Mouse (Mus musculus) liver, embryonic 16.5 days (tissue): ENCODE measurements at regions not wholly inside any gene's neighbourhood (a gene's known extent, or its start where the extent isn't known, plus 50 kb on each side); places are given as distances from the start of the nearest gene placed in this dataset.
"Not testable (repeated sequence)": the region's sequence is repeated elsewhere in the genome, so short reads cannot be mapped to it uniquely, and the experiment has no call there.

Experiments used
- ATAC-seq: fragments of 200-750 bp; cut with Nextera tagmentation; 2 replicates; pipeline ENCODE4 v1.8.0; 2017; ENCODE audit warnings: low read depth, mild to moderate bottlenecking, moderate number of reproducible peaks, moderate library complexity
- H3K27ac ChIP-seq: fragments of 300-500 bp; sonication (generic); 2 replicates; pipeline ENCODE4 v1.5.1; 2014; ENCODE audit warnings: mild to moderate bottlenecking, low read length
- H3K27me3 ChIP-seq: fragments of 300-500 bp; sonication (generic); 2 replicates; pipeline ENCODE4 v1.6.1; 2014; ENCODE audit warnings: low read depth, low read length, mixed read lengths; ENCODE audit not compliant: control insufficient read depth, insufficient read depth
- H3K36me3 ChIP-seq: fragments of 300-500 bp; sonication (generic); 2 replicates; pipeline ENCODE4 v1.6.1; 2014; ENCODE audit warnings: mild to moderate bottlenecking; ENCODE audit not compliant: control insufficient read depth, insufficient read depth
- H3K4me1 ChIP-seq: fragments of 300-500 bp; sonication (generic); 2 replicates; pipeline ENCODE4 v1.6.1; 2014; ENCODE audit warnings: low read depth, low read length, mixed read lengths; ENCODE audit not compliant: control insufficient read depth
- H3K4me2 ChIP-seq: fragments of 300-500 bp; sonication (generic); 2 replicates; pipeline ENCODE4 v1.6.1; 2014; ENCODE audit warnings: low read depth, low read length, mixed read lengths
- H3K4me3 ChIP-seq: fragments of 300-500 bp; sonication (generic); 2 replicates; pipeline ENCODE4 v1.5.1; 2014; ENCODE audit warnings: low read depth, mild to moderate bottlenecking, low read length
- H3K9ac ChIP-seq: fragments of 300-500 bp; sonication (generic); 2 replicates; pipeline ENCODE4 v1.6.1; 2014; ENCODE audit warnings: low read depth, low read length
- H3K9me3 ChIP-seq: fragments of 300-500 bp; sonication (generic); replicated peaks from 2 replicates; pipeline ENCODE4 v1.6.1; 2016; ENCODE audit warnings: low read length; ENCODE audit not compliant: control insufficient read depth
- WGBS: fragments of 180-500 bp; shearing (Covaris S2); extraction: QIAGEN DNeasy Blood & Tissue Kit; methylation state at CpG from one replicate; pipeline ENCODE4 v1.1.7; 2014; ENCODE audit not compliant: insufficient replicate concordance; 5-methylcytosine and 5-hydroxymethylcytosine counted together

DNA sequence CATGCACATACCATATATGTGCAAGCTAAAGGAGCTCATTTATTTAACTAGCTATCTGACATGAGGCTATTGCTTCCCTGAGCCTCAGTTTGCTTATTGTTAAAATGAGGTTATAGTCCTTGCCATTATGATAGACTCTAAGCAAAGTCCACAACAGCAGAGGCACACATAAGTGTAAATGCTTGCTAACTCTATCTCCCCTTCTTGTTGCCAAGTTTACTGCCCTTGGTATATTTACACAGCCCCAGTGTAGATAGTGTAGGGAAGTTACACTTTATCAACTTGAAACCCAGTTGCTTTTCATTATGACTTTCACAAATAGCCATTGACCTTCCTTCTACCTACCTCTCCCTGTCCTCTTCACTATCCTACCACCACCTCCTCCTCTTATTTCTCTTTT lies 782.6 kb upstream of the Agtr1b start:
- H3K27me3 ChIP-seq = no peaks in the 10 kb centered on the region
- no peaks in the 10 kb centered on the region for H3K4me1 ChIP-seq
- H3K36me3 ChIP-seq = no peaks in the 10 kb centered on the region
- no peak for ATAC-seq
- H3K27ac ChIP-seq = no peak overlapping the region
- no peak overlapping the region for H3K4me3 ChIP-seq
- no peak overlapping the region for H3K9ac ChIP-seq
- H3K4me2 ChIP-seq = no peak overlapping the region
- H3K9me3 ChIP-seq = no peaks in the 10 kb centered on the region

GRCm38 (mm10) chr3:21128821-21129504 lies 762.0 kb upstream of the Agtr1b start:
- no peak overlapping the region for H3K27ac ChIP-seq
- no peak overlapping the region for H3K4me3 ChIP-seq
- no peaks in the 10 kb centered on the region for H3K36me3 ChIP-seq
- H3K9ac ChIP-seq = no peak overlapping the region
- WGBS = 54% methylated on average over 1 of the region's 1 CpGs
- no peaks in the 10 kb centered on the region for H3K4me1 ChIP-seq
- ATAC-seq = no peak
- H3K27me3 ChIP-seq = no peaks in the 10 kb centered on the region
- no peak overlapping the region for H3K4me2 ChIP-seq
- no peaks in the 10 kb centered on the region for H3K9me3 ChIP-seq

DNA sequence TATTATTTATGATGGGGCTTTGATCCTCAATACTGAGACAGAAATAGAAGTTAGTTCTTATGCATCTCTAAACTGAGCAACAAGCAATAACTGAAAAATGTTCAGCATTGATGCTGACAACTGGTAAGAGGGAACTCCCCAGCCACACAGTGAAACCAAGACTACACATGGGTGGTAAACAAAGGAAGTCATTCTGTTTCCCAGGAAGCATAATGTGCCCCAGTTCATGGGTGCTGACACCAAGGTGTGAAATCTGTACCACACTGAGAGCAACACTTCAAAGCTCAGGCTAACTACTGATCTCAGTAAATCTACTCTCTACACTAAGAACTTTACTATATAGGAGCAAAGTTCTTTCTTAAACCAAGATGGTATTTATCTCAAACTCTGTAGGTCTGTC lies 759.2 kb upstream of the Agtr1b start:
- ATAC-seq = no peak
- Histone ChIP-seq H3K9ac (no peak overlapping the region), H3K4me2 (no peak overlapping the region), H3K4me3 (no peak overlapping the region), H3K27ac (no peak overlapping the region), H3K4me1 (no peaks in the 10 kb centered on the region), H3K36me3 (no peaks in the 10 kb centered on the region), H3K9me3 (no peaks in the 10 kb centered on the region), H3K27me3 (no peaks in the 10 kb centered on the region)

- Histone ChIP-seq H3K4me1 (no peaks in the 10 kb centered on the region), H3K27ac (no peak overlapping the region), H3K27me3 (no peaks in the 10 kb centered on the region), H3K4me2 (no peak overlapping the region), H3K9me3 (no peaks in the 10 kb centered on the region), H3K9ac (no peak overlapping the region), H3K4me3 (no peak overlapping the region), H3K36me3 (no peaks in the 10 kb centered on the region)
- no peak for ATAC-seq
- WGBS = 32% methylated on average over 1 of the region's 1 CpGs
Observed at GRCm38 (mm10) chr3:21118164-21118902, 751.4 kb upstream of the Agtr1b start.

DNA sequence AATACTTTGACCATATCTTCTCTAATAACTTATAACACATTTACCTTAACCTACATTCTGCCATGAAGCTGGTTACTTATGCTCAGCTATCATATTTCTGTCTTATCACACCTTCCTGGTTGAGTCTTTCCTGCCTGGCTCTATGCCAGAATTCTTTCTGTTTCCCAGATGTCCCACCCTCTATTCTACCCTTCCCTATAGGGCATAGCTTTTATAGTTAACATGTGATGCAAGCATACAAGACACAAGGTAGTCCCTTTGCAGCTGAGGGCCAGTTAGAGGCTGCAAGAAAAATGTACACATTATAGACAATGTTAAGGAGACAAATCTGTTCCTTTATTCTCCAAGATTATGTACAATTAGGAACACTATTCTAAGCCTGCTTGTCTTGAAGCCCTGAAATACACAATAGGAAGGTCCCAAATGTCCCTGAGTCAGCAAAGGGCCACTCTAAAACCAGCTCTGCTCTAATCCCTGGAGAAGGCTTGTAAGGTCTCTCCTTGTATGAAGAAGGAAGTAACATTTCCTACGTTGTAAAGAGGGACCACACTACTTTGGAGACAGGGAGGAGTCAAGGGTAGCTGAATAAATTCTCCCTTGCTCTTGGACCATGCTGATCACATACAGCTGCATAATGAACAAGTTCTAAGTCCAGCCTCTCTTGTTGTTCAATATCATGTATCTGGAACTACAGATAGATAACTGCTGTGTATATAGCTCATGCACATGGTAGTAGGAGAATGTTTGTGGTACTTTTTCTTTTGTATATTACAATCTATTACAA lies 745.0 kb upstream of the Agtr1b start:
- Histone ChIP-seq H3K4me2 (no peak overlapping the region), H3K9ac (no peak overlapping the region), H3K4me1 (no peaks in the 10 kb centered on the region), H3K27me3 (no peaks in the 10 kb centered on the region), H3K36me3 (no peaks in the 10 kb centered on the region), H3K4me3 (no peak overlapping the region), H3K27ac (no peak overlapping the region), H3K9me3 (no peaks in the 10 kb centered on the region)
- no peak for ATAC-seq
- WGBS = 14% methylated on average over 1 of the region's 1 CpGs

DNA sequence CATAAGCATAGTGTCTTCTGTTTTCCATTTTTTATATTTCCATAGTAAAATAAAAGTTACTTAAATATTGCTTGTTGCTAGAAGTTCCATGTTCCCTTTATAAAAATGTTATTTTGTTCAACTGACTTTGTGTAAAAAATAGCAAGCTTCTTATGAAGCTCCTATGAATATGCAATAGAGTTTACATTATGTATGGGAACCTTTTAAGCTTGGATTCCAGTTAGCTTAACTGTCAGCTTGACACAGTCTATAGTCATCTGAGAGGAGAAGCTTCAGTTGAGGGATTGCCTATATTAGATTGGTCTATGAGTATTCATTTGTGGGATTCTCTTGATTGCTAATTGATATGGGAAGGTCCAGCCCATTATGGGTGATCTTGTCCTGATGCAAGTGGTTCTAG lies 723.2 kb upstream of the Agtr1b start:
- no peak for ATAC-seq
- Histone ChIP-seq H3K9ac (no peak overlapping the region), H3K27ac (no peak overlapping the region), H3K36me3 (no peaks in the 10 kb centered on the region), H3K27me3 (no peaks in the 10 kb centered on the region), H3K4me1 (no peaks in the 10 kb centered on the region), H3K4me2 (no peak overlapping the region), H3K4me3 (no peak overlapping the region), H3K9me3 (no peaks in the 10 kb centered on the region)

DNA sequence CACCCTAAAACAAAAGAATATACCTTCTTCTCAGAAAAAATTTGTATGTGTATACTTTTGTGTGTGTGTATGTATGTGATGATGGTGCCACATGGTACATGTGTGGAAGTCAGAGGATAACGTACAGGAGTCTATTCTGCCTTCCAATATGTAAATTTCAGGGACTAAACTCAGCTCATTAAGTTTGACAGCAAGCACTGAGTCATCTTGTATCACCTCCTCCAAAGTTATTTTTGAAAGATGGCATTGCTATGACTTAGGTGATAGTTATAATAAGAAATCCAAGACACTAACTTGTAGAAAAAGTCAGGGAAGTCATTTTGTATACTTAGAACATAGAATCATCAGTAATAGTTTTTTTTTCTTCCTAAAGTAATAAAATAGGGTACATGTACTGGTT lies 719.4 kb upstream of the Agtr1b start:
- Histone ChIP-seq H3K4me3 (no peak overlapping the region), H3K27ac (no peak overlapping the region), H3K36me3 (no peaks in the 10 kb centered on the region), H3K4me2 (no peak overlapping the region), H3K9ac (no peak overlapping the region), H3K27me3 (no peaks in the 10 kb centered on the region), H3K4me1 (no peaks in the 10 kb centered on the region), H3K9me3 (no peaks in the 10 kb centered on the region)
- ATAC-seq = no peak
- 48% methylated on average over 1 of the region's 1 CpGs for WGBS

DNA sequence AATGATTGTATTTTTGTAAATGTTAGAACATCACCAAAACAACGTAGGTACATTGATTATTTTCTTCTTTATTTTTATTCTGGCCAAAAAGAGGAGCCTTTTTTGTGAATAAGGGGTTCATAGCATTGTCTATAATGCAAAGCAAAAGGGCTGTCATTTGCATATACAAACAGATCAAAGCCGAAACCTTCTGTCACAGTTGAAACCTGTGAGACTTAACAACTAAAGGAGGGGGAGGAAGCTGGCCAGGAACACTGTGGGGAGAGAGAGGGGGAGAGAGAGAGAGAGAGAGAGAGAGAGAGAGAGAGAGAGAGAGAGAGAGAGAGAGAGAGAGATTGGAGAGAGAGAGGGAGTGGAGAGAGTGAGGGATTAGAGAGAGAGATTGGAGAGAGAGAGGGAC lies 710.6 kb upstream of the Agtr1b start:
- Histone ChIP-seq H3K36me3 (no peaks in the 10 kb centered on the region), H3K9ac (no peak overlapping the region), H3K9me3 (no peaks in the 10 kb centered on the region), H3K4me3 (no peak overlapping the region), H3K4me2 (no peak overlapping the region), H3K4me1 (no peaks in the 10 kb centered on the region), H3K27ac (no peak overlapping the region), H3K27me3 (no peaks in the 10 kb centered on the region)
- WGBS = 37% methylated on average over 2 of the region's 2 CpGs
- no peak for ATAC-seq

DNA sequence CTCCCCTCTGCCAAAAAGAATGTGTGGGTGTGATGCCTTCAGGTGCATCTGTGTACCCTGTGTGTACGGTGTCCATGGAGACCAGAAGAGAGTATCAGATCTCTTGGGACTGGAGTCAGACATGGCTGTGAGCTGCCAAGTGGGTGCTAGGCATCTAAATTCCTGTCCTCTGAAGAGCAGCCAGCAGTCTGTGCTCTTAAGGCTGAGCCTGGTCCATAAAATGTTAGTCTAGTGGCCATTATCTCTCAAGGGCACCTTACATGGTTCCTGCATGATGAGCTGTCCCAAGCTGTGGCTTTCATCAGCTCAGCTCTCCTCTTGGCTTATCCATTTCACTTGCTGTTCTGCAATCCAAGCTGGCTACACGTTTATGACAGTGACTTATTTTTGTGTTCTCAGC lies 686.4 kb upstream of the Agtr1b start:
- 33% methylated on average over 1 of the region's 2 CpGs for WGBS
- not testable (repeated sequence) for H3K4me2 ChIP-seq, H3K9me3 ChIP-seq, H3K27me3 ChIP-seq, H3K4me1 ChIP-seq, H3K36me3 ChIP-seq, ATAC-seq, H3K9ac ChIP-seq, H3K4me3 ChIP-seq, H3K27ac ChIP-seq
